Mouse (Mus musculus) heart, embryonic 13.5 days (tissue): ENCODE measurements at regions not wholly inside any gene's neighbourhood (a gene's known extent, or its start where the extent isn't known, plus 50 kb on each side); places are given as distances from the start of the nearest gene placed in this dataset.

Experiments
- ATAC-seq: fragments of 200-750 bp; cut with Nextera tagmentation; 2 replicates; pipeline ENCODE4 v1.8.0; 2017; ENCODE audit warnings: moderate TSS enrichment; ENCODE audit not compliant: insufficient number of reproducible peaks, low FRiP score, low TSS enrichment; ENCODE audit errors: extremely low read depth
- H3K27ac ChIP-seq: fragments of 300-500 bp; sonication (generic); replicated peaks from 2 replicates; pipeline ENCODE4 v1.5.1; 2015; ENCODE audit warnings: moderate library complexity, mild to moderate bottlenecking, inconsistent platforms
- H3K27me3 ChIP-seq: fragments of 300-500 bp; sonication (generic); replicated peaks from 2 replicates; pipeline ENCODE4 v1.6.1; 2015; ENCODE audit warnings: mild to moderate bottlenecking, inconsistent platforms
- H3K36me3 ChIP-seq: fragments of 300-500 bp; sonication (generic); 2 replicates; pipeline ENCODE4 v1.6.1; 2015; ENCODE audit warnings: mild to moderate bottlenecking, inconsistent platforms
- H3K4me1 ChIP-seq: fragments of 300-500 bp; sonication (generic); 2 replicates; pipeline ENCODE4 v1.6.1; 2015; ENCODE audit warnings: inconsistent platforms
- H3K4me2 ChIP-seq: fragments of 300-500 bp; sonication (generic); 2 replicates; pipeline ENCODE4 v1.6.1; 2015; ENCODE audit warnings: inconsistent platforms, mild to moderate bottlenecking, moderate library complexity
- H3K4me3 ChIP-seq: fragments of 300-500 bp; sonication (generic); 2 replicates; pipeline ENCODE4 v1.5.1; 2015; ENCODE audit warnings: moderate library complexity, mild to moderate bottlenecking, inconsistent platforms
- H3K9ac ChIP-seq: fragments of 300-500 bp; sonication (generic); 2 replicates; pipeline ENCODE4 v1.6.1; 2015; ENCODE audit warnings: inconsistent platforms, mild to moderate bottlenecking, moderate library complexity
- H3K9me3 ChIP-seq: fragments of 300-500 bp; sonication (generic); 2 replicates; pipeline ENCODE4 v1.6.1; 2016; ENCODE audit warnings: inconsistent platforms
- WGBS: fragments of 180-500 bp; shearing (Covaris S2); methylation state at CpG from one replicate; pipeline ENCODE4 v1.1.7; 2015; ENCODE audit warnings: mixed read lengths; 5-methylcytosine and 5-hydroxymethylcytosine counted together

- peaks cover 9% of the 10 kb centered on the region; the same call in 1 of the 2 replicates for H3K27me3 ChIP-seq
- H3K27ac ChIP-seq, result peak overlapping the region; percentile 95
- peak overlapping the region; percentile 69 for H3K4me2 ChIP-seq
- peak; percentile 99 for ATAC-seq
- H3K9ac ChIP-seq, result peak overlapping the region; percentile 90
- H3K4me1 ChIP-seq, result peaks cover 9% of the 10 kb centered on the region
- H3K4me3 ChIP-seq, result peak overlapping the region; percentile 77
- H3K36me3 ChIP-seq, result no peaks in the 10 kb centered on the region
- no peaks in the 10 kb centered on the region for H3K9me3 ChIP-seq
- WGBS, result under 1% methylated on average over 58 of the region's 58 CpGs
Measured at GRCm38 (mm10) chr15:85634322-85635141, 52.3 kb upstream of the Wnt7b start.

DNA sequence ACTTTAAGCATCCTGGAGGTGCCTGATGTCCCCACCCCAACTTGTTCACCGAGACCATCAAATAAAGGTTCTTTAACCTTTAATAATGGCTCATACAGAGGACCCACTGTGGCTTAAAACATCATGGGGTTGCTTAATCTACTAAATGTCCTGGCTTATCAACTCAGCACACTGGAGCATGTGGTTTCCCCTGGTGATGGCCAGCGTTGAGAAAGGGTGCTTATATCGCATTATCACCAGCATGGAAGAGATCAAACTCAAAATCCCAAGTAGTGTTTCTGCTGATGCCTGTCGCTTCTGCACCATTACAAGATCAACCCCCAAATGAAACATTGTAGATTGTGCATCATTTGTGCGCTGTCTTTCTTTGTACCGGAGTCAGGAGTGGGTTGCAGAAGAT is 53.2 kb upstream of the Wnt7b start:
- Histone ChIP-seq H3K27ac (peak overlapping the region; percentile 95), H3K9ac (peak overlapping the region; percentile 90)

DNA sequence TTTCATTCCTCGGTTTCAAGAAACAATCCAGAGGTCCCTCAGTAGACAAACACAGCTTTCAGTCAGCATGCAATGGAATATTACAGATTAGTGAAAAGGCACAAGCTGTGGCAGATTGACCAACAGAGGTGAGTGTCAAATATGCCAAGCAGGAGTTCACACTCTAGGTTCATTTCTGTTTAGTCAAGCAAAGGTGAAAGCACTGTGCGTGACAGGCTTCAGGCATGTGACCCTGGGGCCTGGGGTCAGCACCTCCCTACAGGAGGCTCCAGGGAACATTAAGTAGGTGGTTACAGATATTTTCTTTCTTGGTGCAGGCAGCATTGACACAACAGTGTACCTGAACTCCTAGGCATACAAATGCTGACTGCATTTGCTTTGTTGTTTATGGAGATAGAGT is 57.3 kb upstream of the Wnt7b start:
- Histone ChIP-seq H3K4me3 (no peak overlapping the region), H3K4me1 (peaks cover 5% of the 10 kb centered on the region; the same call in 1 of the 2 replicates), H3K36me3 (no peaks in the 10 kb centered on the region), H3K9me3 (no peaks in the 10 kb centered on the region), H3K27ac (no peak overlapping the region), H3K9ac (no peak overlapping the region), H3K4me2 (no peak overlapping the region), H3K27me3 (peaks cover 5% of the 10 kb centered on the region)
- 73% methylated on average over 2 of the region's 2 CpGs for WGBS
- ATAC-seq, result no peak

More for the DNA sequence above, 53.2 kb upstream of the Wnt7b start:
- Histone ChIP-seq H3K4me2 (peak overlapping the region; percentile 69), H3K27me3 (peaks cover 2% of the 10 kb centered on the region; the same call in 1 of the 2 replicates), H3K9me3 (no peaks in the 10 kb centered on the region), H3K36me3 (no peaks in the 10 kb centered on the region), H3K4me3 (peak overlapping the region; percentile 77), H3K4me1 (peaks cover 9% of the 10 kb centered on the region)
- 80% methylated on average over 6 of the region's 6 CpGs for WGBS
- no peak for ATAC-seq

- Histone ChIP-seq H3K9me3 (no peaks in the 10 kb centered on the region), H3K4me3 (no peak overlapping the region), H3K4me1 (peaks cover 10% of the 10 kb centered on the region), H3K27ac (no peak overlapping the region), H3K9ac (no peak overlapping the region), H3K4me2 (no peak overlapping the region), H3K36me3 (no peaks in the 10 kb centered on the region), H3K27me3 (peaks cover 15% of the 10 kb centered on the region)
- no peak for ATAC-seq
- 72% methylated on average over 15 of the region's 15 CpGs for WGBS
Measured at GRCm38 (mm10) chr15:85641120-85642080, 59.1 kb upstream of the Wnt7b start.

GRCm38 (mm10) chr15:85645396-85645795 is 63.1 kb upstream of the Wnt7b start:
- Histone ChIP-seq H3K27me3 (peaks cover 24% of the 10 kb centered on the region), H3K9me3 (no peaks in the 10 kb centered on the region), H3K4me2 (peak overlapping the region; percentile 90), H3K9ac (peak overlapping the region; percentile 90), H3K4me3 (peak overlapping the region; percentile 62), H3K4me1 (peaks cover 17% of the 10 kb centered on the region), H3K27ac (peak overlapping the region; percentile 89), H3K36me3 (no peaks in the 10 kb centered on the region)
- no peak for ATAC-seq
- WGBS, result 50% methylated on average over 8 of the region's 8 CpGs

GRCm38 (mm10) chr15:85645971-85646638 is 63.8 kb upstream of the Wnt7b start:
- Histone ChIP-seq H3K4me2 (peak overlapping the region; percentile 90), H3K4me1 (peaks cover 17% of the 10 kb centered on the region), H3K9me3 (no peaks in the 10 kb centered on the region), H3K4me3 (peak overlapping the region; percentile 62), H3K27ac (peak overlapping the region; percentile 89), H3K9ac (peak overlapping the region; percentile 90), H3K36me3 (no peaks in the 10 kb centered on the region), H3K27me3 (peaks cover 27% of the 10 kb centered on the region)
- ATAC-seq, result peak; percentile 30; the same call in 1 of the 2 replicates
- 3% methylated on average over 33 of the region's 33 CpGs for WGBS

GRCm38 (mm10) chr15:85646639-85647277 is 64.5 kb upstream of the Wnt7b start:
- Histone ChIP-seq H3K4me3 (peak overlapping the region; percentile 62), H3K27me3 (peaks cover 27% of the 10 kb centered on the region), H3K27ac (peak overlapping the region; percentile 89), H3K36me3 (no peaks in the 10 kb centered on the region), H3K4me1 (peaks cover 17% of the 10 kb centered on the region), H3K4me2 (peak overlapping the region; percentile 90), H3K9ac (peak overlapping the region; percentile 90), H3K9me3 (no peaks in the 10 kb centered on the region)
- 0 out of 2 replicates have a peak, but pooled peaks have one; percentile 6 for ATAC-seq
- WGBS, result 37% methylated on average over 7 of the region's 10 CpGs

DNA sequence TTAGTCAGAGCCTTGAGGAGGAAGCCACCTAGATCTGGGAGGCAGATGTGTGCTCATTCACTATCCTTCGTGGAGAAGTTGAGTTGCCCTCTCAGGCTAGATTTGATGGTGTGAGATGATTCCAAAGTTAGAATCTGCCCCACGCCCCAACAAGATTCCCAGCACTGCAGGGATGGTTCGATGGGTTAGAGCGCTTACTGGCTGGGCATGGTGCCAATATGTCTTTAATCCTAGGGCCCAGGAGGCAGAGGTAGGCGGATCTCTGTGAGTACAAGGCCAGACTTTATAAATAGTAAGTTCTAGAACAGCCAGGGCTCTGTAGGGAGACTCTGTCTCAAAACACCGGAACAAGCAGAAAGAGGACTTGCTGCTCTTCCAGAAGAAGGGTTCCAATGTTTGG is 65.3 kb upstream of the Wnt7b start:
- Histone ChIP-seq H3K4me2 (0 out of 2 replicates have a peak overlapping the region, but pooled peaks have one; percentile 90), H3K27me3 (peaks cover 27% of the 10 kb centered on the region), H3K27ac (no peak overlapping the region), H3K36me3 (no peaks in the 10 kb centered on the region), H3K9me3 (no peaks in the 10 kb centered on the region), H3K4me1 (peaks cover 21% of the 10 kb centered on the region), H3K4me3 (no peak overlapping the region), H3K9ac (no peak overlapping the region)
- WGBS, result 60% methylated on average over 6 of the region's 6 CpGs
- no peak for ATAC-seq

- Histone ChIP-seq H3K4me3 (no peak overlapping the region), H3K36me3 (no peaks in the 10 kb centered on the region), H3K4me1 (peaks cover 41% of the 10 kb centered on the region), H3K9ac (no peak overlapping the region), H3K27ac (no peak overlapping the region), H3K4me2 (no peak overlapping the region), H3K27me3 (peaks cover 16% of the 10 kb centered on the region), H3K9me3 (no peaks in the 10 kb centered on the region)
- WGBS, result 62% methylated on average over 5 of the region's 5 CpGs
- ATAC-seq, result no peak
Measured at GRCm38 (mm10) chr15:85650241-85650640, 68.0 kb upstream of the Wnt7b start.

DNA sequence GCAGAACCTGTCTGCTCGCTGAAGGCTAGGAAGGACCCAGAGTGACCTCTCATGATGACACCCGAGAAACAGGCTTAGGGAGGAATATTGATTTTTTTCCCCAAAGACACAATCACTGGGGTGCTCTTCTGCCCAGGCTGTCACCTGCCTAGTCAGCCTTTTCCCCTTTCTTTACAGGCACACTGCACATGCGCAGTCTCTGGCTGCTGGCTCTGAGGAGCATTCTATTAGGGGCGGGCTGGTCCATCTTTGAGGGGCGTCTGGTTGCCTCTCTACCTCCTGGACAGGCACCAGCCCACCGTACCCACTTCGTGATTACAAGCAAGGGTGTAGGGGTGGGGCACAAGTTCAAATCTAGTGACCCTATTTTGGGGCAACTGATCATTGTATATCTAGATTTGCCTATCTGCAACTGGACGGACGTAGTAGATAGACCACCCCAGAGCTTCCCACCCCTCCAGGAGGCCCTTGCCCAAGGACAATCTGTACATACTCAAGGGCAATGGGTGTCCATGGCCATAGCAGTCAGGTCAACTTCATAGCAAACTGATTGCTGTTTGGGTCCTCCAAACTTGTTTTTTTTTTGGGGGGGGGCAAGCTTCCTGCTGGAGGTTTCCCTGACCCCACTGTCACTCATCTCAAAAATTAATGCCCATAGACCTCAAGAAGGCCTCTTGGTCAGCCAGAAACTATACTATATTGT is 69.6 kb upstream of the Wnt7b start:
- Histone ChIP-seq H3K27me3 (peaks cover 12% of the 10 kb centered on the region), H3K9ac (no peak overlapping the region), H3K27ac (no peak overlapping the region), H3K36me3 (no peaks in the 10 kb centered on the region), H3K4me3 (no peak overlapping the region), H3K4me2 (no peak overlapping the region), H3K4me1 (peaks cover 29% of the 10 kb centered on the region), H3K9me3 (no peaks in the 10 kb centered on the region)
- ATAC-seq, result no peak
- WGBS, result 77% methylated on average over 9 of the region's 9 CpGs
